Mouse (Mus musculus) neural tube, embryonic 15.5 days (tissue): ENCODE measurements around the gene Dennd2c. TPM values are rescaled to one million over a fixed set of nuclear protein-coding genes. Genes with fewer than 3 reads are reported as not detected.

Source experiments
- ATAC-seq: fragments of 200-750 bp; cut with Nextera tagmentation; 2 replicates; pipeline ENCODE4 v1.8.0; 2017; ENCODE audit warnings: mild to moderate bottlenecking, moderate TSS enrichment, moderate library complexity; ENCODE audit not compliant: low FRiP score
- H3K27ac ChIP-seq: fragments of 300-500 bp; sonication (generic); replicated peaks from 2 replicates; pipeline ENCODE4 v1.5.1; 2015; ENCODE audit warnings: mild to moderate bottlenecking, inconsistent platforms
- H3K27me3 ChIP-seq: fragments of 300-500 bp; sonication (generic); replicated peaks from 2 replicates; pipeline ENCODE4 v1.6.1; 2015; ENCODE audit warnings: inconsistent platforms
- H3K36me3 ChIP-seq: fragments of 300-500 bp; sonication (generic); 2 replicates; pipeline ENCODE4 v1.6.1; 2015; ENCODE audit warnings: inconsistent platforms
- H3K4me1 ChIP-seq: fragments of 300-500 bp; sonication (generic); 2 replicates; pipeline ENCODE4 v1.6.1; 2015; ENCODE audit warnings: inconsistent platforms
- H3K4me2 ChIP-seq: fragments of 300-500 bp; sonication (generic); 2 replicates; pipeline ENCODE4 v1.6.1; 2015; ENCODE audit warnings: inconsistent platforms, mild to moderate bottlenecking, moderate library complexity
- H3K4me3 ChIP-seq: fragments of 300-500 bp; sonication (generic); replicated peaks from 2 replicates; pipeline ENCODE4 v1.5.1; 2015; ENCODE audit warnings: mild to moderate bottlenecking, inconsistent platforms
- H3K9ac ChIP-seq: fragments of 300-500 bp; sonication (generic); replicated peaks from 2 replicates; pipeline ENCODE4 v1.6.1; 2015; ENCODE audit warnings: mild to moderate bottlenecking, inconsistent platforms
- H3K9me3 ChIP-seq: fragments of 300-500 bp; sonication (generic); replicated peaks from 2 replicates; pipeline ENCODE4 v1.6.1; 2016; ENCODE audit warnings: inconsistent platforms
- WGBS: fragments of 180-500 bp; shearing (Covaris S2); methylation state at CpG from one replicate; pipeline ENCODE4 v1.1.7; 2015; ENCODE audit warnings: mixed read lengths; 5-methylcytosine and 5-hydroxymethylcytosine counted together
- polyA plus RNA-seq: library from polyadenylated mRNA; unstranded; fragments of >200 nt; fragmentation: Nextera tagmentation; extraction: Ambion mirVana; gene quantifications from 2 replicates; pipeline ENCODE4 v1.2.1, GENCODE M21; 2015

The Dennd2c gene
- 1.3 and 3.6 TPM in 2 replicates for polyA plus RNA-seq

- peak within 1 kb of the TSS; percentile 96 for H3K4me2 ChIP-seq
- H3K27ac ChIP-seq = no peak within 1 kb of the TSS
- H3K4me1 ChIP-seq = peaks cover 15% of the 10 kb centered on the region
- peak within 1 kb of the TSS; percentile 56 for H3K9ac ChIP-seq
- H3K36me3 ChIP-seq = no peaks in the 10 kb centered on the region
- 3% methylated on average over 72 of the region's 72 CpGs for WGBS
- peak; percentile 97 for ATAC-seq
- peak within 1 kb of the TSS; percentile 64 for H3K4me3 ChIP-seq
- H3K9me3 ChIP-seq = no peaks in the 10 kb centered on the region
- H3K27me3 ChIP-seq = peaks cover 18% of the 10 kb centered on the region
Observed at GRCm38 (mm10) chr3:103102454-103103390, at the start of gene Dennd2c. TSS of gene Dennd2c (plus strand) at chr3:103102604.

- H3K9me3 ChIP-seq = no peaks in the 10 kb centered on the region
- no peak overlapping the region for H3K4me2 ChIP-seq
- no peaks in the 10 kb centered on the region for H3K27me3 ChIP-seq
- ATAC-seq = no peak
- H3K9ac ChIP-seq = no peak overlapping the region
- peaks cover 12% of the 10 kb centered on the region for H3K4me1 ChIP-seq
- WGBS = 94% methylated on average over 5 of the region's 5 CpGs
- H3K36me3 ChIP-seq = peaks cover 57% of the 10 kb centered on the region
- H3K27ac ChIP-seq = no peak overlapping the region
- H3K4me3 ChIP-seq = no peak overlapping the region
Observed at GRCm38 (mm10) chr3:103056016-103056595, 46.3 kb upstream of the Dennd2c start.

GRCm38 (mm10) chr3:103057752-103058151, 44.7 kb upstream of the Dennd2c start:
- H3K9ac ChIP-seq = peak overlapping the region; percentile 81; the same call in 1 of the 2 replicates
- H3K4me1 ChIP-seq = peaks cover 12% of the 10 kb centered on the region
- peak overlapping the region; percentile 95 for H3K27ac ChIP-seq
- 1% methylated on average over 10 of the region's 10 CpGs for WGBS
- no peaks in the 10 kb centered on the region for H3K9me3 ChIP-seq
- H3K27me3 ChIP-seq = no peaks in the 10 kb centered on the region
- H3K36me3 ChIP-seq = peaks cover 61% of the 10 kb centered on the region
- H3K4me2 ChIP-seq = peak overlapping the region; percentile 70
- H3K4me3 ChIP-seq = peak overlapping the region; percentile 83
- ATAC-seq = peak; percentile 50

GRCm38 (mm10) chr3:103058207-103059157, 43.9 kb upstream of the Dennd2c start, which contains the start of gene Nras:
TSS of gene Nras (plus strand) at chr3:103058285.
- H3K4me1 ChIP-seq = peaks cover 12% of the 10 kb centered on the region
- peak; percentile 99 for ATAC-seq
- no peaks in the 10 kb centered on the region for H3K9me3 ChIP-seq
- H3K27me3 ChIP-seq = no peaks in the 10 kb centered on the region
- peaks cover 64% of the 10 kb centered on the region for H3K36me3 ChIP-seq
- peak within 1 kb of the TSS; percentile 81 for H3K9ac ChIP-seq
- H3K27ac ChIP-seq = peak within 1 kb of the TSS; percentile 95
- 3% methylated on average over 46 of the region's 46 CpGs for WGBS
- peak within 1 kb of the TSS; percentile 83 for H3K4me3 ChIP-seq
- H3K4me2 ChIP-seq = peak within 1 kb of the TSS; percentile 70

- WGBS = 94% methylated on average over 8 of the region's 8 CpGs
- peaks cover 63% of the 10 kb centered on the region for H3K36me3 ChIP-seq
- H3K27ac ChIP-seq = no peak overlapping the region
- no peak for ATAC-seq
- H3K9me3 ChIP-seq = no peaks in the 10 kb centered on the region
- no peak overlapping the region for H3K4me3 ChIP-seq
- H3K4me2 ChIP-seq = no peak overlapping the region
- H3K9ac ChIP-seq = no peak overlapping the region
- no peaks in the 10 kb centered on the region for H3K27me3 ChIP-seq
- H3K4me1 ChIP-seq = no peaks in the 10 kb centered on the region
Observed at GRCm38 (mm10) chr3:103066927-103067326, 35.5 kb upstream of the Dennd2c start.

- no peak overlapping the region for H3K4me3 ChIP-seq
- H3K4me2 ChIP-seq = no peak overlapping the region
- no peak overlapping the region for H3K27ac ChIP-seq
- WGBS = 94% methylated on average over 6 of the region's 6 CpGs
- no peaks in the 10 kb centered on the region for H3K27me3 ChIP-seq
- H3K9ac ChIP-seq = no peak overlapping the region
- no peaks in the 10 kb centered on the region for H3K4me1 ChIP-seq
- peaks cover 43% of the 10 kb centered on the region for H3K36me3 ChIP-seq
- ATAC-seq = no peak
- H3K9me3 ChIP-seq = no peaks in the 10 kb centered on the region
Observed at GRCm38 (mm10) chr3:103068971-103069370, 33.4 kb upstream of the Dennd2c start.

- no peak for ATAC-seq
- H3K9ac ChIP-seq = no peak within 1 kb of the TSS
- H3K4me1 ChIP-seq = no peaks in the 10 kb centered on the region
- H3K27me3 ChIP-seq = no peaks in the 10 kb centered on the region
- no peak within 1 kb of the TSS for H3K27ac ChIP-seq
- H3K4me3 ChIP-seq = no peak within 1 kb of the TSS
- WGBS = 74% methylated on average over 5 of the region's 5 CpGs
- H3K36me3 ChIP-seq = peaks cover 7% of the 10 kb centered on the region; the same call in 1 of the 2 replicates
- H3K9me3 ChIP-seq = no peaks in the 10 kb centered on the region
- H3K4me2 ChIP-seq = no peak within 1 kb of the TSS
Observed at GRCm38 (mm10) chr3:103073771-103074170, 28.6 kb upstream of the Dennd2c start, which contains the start of gene Ampd1. TSS of gene Ampd1 (plus strand) at chr3:103074014.

- no peak overlapping the region for H3K27ac ChIP-seq
- H3K4me2 ChIP-seq = no peak overlapping the region
- no peaks in the 10 kb centered on the region for H3K36me3 ChIP-seq
- no peaks in the 10 kb centered on the region for H3K27me3 ChIP-seq
- ATAC-seq = no peak
- no peaks in the 10 kb centered on the region for H3K9me3 ChIP-seq
- no peak overlapping the region for H3K4me3 ChIP-seq
- H3K4me1 ChIP-seq = no peaks in the 10 kb centered on the region
- WGBS = 95% methylated on average over 9 of the region's 9 CpGs
- no peak overlapping the region for H3K9ac ChIP-seq
Observed at GRCm38 (mm10) chr3:103075871-103076270, 26.5 kb upstream of the Dennd2c start.

GRCm38 (mm10) chr3:103076476-103076875, 25.9 kb upstream of the Dennd2c start:
- no peaks in the 10 kb centered on the region for H3K4me1 ChIP-seq
- 93% methylated on average over 9 of the region's 9 CpGs for WGBS
- H3K9ac ChIP-seq = no peak overlapping the region
- no peaks in the 10 kb centered on the region for H3K27me3 ChIP-seq
- H3K27ac ChIP-seq = no peak overlapping the region
- no peak overlapping the region for H3K4me3 ChIP-seq
- no peak for ATAC-seq
- no peak overlapping the region for H3K4me2 ChIP-seq
- no peaks in the 10 kb centered on the region for H3K9me3 ChIP-seq
- H3K36me3 ChIP-seq = no peaks in the 10 kb centered on the region

GRCm38 (mm10) chr3:103079301-103079700, 23.1 kb upstream of the Dennd2c start:
- no peaks in the 10 kb centered on the region for H3K4me1 ChIP-seq
- no peak overlapping the region for H3K9ac ChIP-seq
- H3K4me2 ChIP-seq = no peak overlapping the region
- no peak overlapping the region for H3K4me3 ChIP-seq
- H3K9me3 ChIP-seq = no peaks in the 10 kb centered on the region
- H3K36me3 ChIP-seq = no peaks in the 10 kb centered on the region
- 83% methylated on average over 9 of the region's 9 CpGs for WGBS
- no peaks in the 10 kb centered on the region for H3K27me3 ChIP-seq
- H3K27ac ChIP-seq = no peak overlapping the region
- no peak for ATAC-seq

- Histone ChIP-seq H3K36me3 (no peaks in the 10 kb centered on the region), H3K4me3 (no peak overlapping the region), H3K9me3 (no peaks in the 10 kb centered on the region), H3K27ac (no peak overlapping the region), H3K4me1 (no peaks in the 10 kb centered on the region), H3K27me3 (no peaks in the 10 kb centered on the region), H3K4me2 (no peak overlapping the region), H3K9ac (no peak overlapping the region)
- no peak for ATAC-seq
- 60% methylated on average over 11 of the region's 11 CpGs for WGBS
Observed at GRCm38 (mm10) chr3:103081051-103081450, 21.4 kb upstream of the Dennd2c start.
